Mouse (Mus musculus): ENCODE results near the gene Shb. TPM values are rescaled to one million over a fixed set of nuclear protein-coding genes. Genes with fewer than 3 reads are reported as not detected.

The Shb gene
- polyA plus RNA-seq, 1 experiment = 71.5 TPM

DNA sequence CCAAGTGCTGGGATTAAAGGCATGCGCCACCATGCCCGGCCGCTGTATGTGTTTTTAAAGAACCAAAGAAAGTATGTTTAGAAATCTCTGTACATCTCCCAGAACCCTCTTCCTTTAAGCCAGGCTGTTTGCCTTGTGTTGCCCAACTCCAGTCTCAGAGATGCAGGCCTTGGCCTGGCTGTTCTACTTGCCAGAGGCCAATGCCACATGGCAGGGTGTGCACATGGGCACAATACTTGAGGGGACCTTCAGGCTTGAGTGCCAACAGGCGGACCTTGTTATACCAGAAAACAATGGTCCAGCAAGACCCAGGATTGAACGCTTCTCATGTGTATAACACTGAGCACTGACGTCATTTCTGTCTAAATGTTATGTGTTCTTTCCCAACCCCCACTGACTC is 27.1 kb downstream of the Shb start:
- Histone ChIP-seq H3K4me1 (ENCODE audit: control insufficient read depth, insufficient read depth, insufficient read length, low read length) (peaks cover 70% of the 10 kb centered on the region), H3K27me3 (ENCODE audit: control insufficient read depth, insufficient read depth, low read length) (no peaks in the 10 kb centered on the region), H3K4me3 (ENCODE audit: low read depth, low read length) (no peak overlapping the region), H3K36me3 (ENCODE audit: control insufficient read depth, insufficient read depth, low read length) (no peaks in the 10 kb centered on the region), H3K27ac (ENCODE audit: insufficient read depth, low read depth, low read length) (peak overlapping the region; percentile 40; the same call in 1 of the 2 replicates)
- TF ChIP-seq CTCF (IDR thresholded peaks at IDR 0.05; ENCODE audit: extremely low read depth, insufficient read length, insufficient replicate concordance, low read depth, low read length) (no peak), POLR2A (IDR thresholded peaks at IDR 0.05; ENCODE audit: low read depth, low read length) (no peak)
- 85% methylated on average over 6 of the region's 6 CpGs for WGBS

- Histone ChIP-seq H3K4me1 (ENCODE audit: control insufficient read depth, insufficient read depth, insufficient read length, low read length) (peaks cover 69% of the 10 kb centered on the region), H3K36me3 (ENCODE audit: control insufficient read depth, insufficient read depth, low read length) (no peaks in the 10 kb centered on the region), H3K4me3 (ENCODE audit: low read depth, low read length) (no peak overlapping the region), H3K27me3 (ENCODE audit: control insufficient read depth, insufficient read depth, low read length) (no peaks in the 10 kb centered on the region), H3K27ac (ENCODE audit: insufficient read depth, low read depth, low read length) (no peak overlapping the region)
- 84% methylated on average over 3 of the region's 3 CpGs for WGBS
- no peak for TF ChIP-seq POLR2A (IDR thresholded peaks at IDR 0.05; ENCODE audit: low read depth, low read length)
- TF ChIP-seq CTCF (IDR thresholded peaks at IDR 0.05; ENCODE audit: extremely low read depth, insufficient read length, insufficient replicate concordance, low read depth, low read length) = no peak
These were observed 28.5 kb downstream of the Shb start for GRCm38 (mm10) chr4:45503816-45504215.

- WGBS = 84% methylated on average over 6 of the region's 6 CpGs
- Histone ChIP-seq H3K4me3 (ENCODE audit: low read depth, low read length) (no peak overlapping the region), H3K4me1 (ENCODE audit: control insufficient read depth, insufficient read depth, insufficient read length, low read length) (peaks cover 68% of the 10 kb centered on the region), H3K27ac (ENCODE audit: insufficient read depth, low read depth, low read length) (no peak overlapping the region), H3K27me3 (ENCODE audit: control insufficient read depth, insufficient read depth, low read length) (no peaks in the 10 kb centered on the region), H3K36me3 (ENCODE audit: control insufficient read depth, insufficient read depth, low read length) (no peaks in the 10 kb centered on the region)
- TF ChIP-seq POLR2A (IDR thresholded peaks at IDR 0.05; ENCODE audit: low read depth, low read length) (no peak), CTCF (IDR thresholded peaks at IDR 0.05; ENCODE audit: extremely low read depth, insufficient read length, insufficient replicate concordance, low read depth, low read length) (no peak)
These were observed 28.9 kb downstream of the Shb start for GRCm38 (mm10) chr4:45503380-45503779.

DNA sequence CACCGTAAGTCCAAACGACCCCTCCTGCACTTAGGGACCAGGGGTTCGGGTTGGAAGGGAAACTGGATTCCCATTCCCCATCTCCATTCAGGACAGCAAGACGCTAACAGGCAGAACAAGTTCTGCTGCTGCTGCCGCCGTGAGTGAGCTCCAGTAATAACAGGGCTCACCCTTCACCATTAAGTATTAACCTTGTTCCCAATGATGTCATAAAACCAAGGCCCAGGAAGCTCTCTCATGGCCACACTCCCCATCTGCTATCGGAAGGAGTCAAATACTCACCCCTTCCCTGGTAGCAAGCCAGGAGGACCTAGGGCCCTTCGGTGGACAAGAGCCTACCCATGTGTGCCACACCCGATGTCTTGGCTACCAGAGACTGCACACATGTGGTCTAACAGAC is 30.3 kb downstream of the Shb start:
- no peak overlapping the region for H3K4me3 ChIP-seq (ENCODE audit: low read depth, low read length)
- WGBS = 31% methylated on average over 9 of the region's 9 CpGs
- peaks cover 65% of the 10 kb centered on the region for H3K4me1 ChIP-seq (ENCODE audit: control insufficient read depth, insufficient read depth, insufficient read length, low read length)
- no peaks in the 10 kb centered on the region for H3K36me3 ChIP-seq (ENCODE audit: control insufficient read depth, insufficient read depth, low read length)
- H3K27ac ChIP-seq (ENCODE audit: insufficient read depth, low read depth, low read length) = peak overlapping the region; percentile 58
- no peaks in the 10 kb centered on the region for H3K27me3 ChIP-seq (ENCODE audit: control insufficient read depth, insufficient read depth, low read length)
- TF ChIP-seq POLR2A (IDR thresholded peaks at IDR 0.05; ENCODE audit: low read depth, low read length) (no peak; the same call in 1 of the 2 replicates), CTCF (IDR thresholded peaks at IDR 0.05; ENCODE audit: extremely low read depth, insufficient read length, insufficient replicate concordance, low read depth, low read length) (0 out of 2 replicates have a peak, but pooled peaks have one; percentile 5)

DNA sequence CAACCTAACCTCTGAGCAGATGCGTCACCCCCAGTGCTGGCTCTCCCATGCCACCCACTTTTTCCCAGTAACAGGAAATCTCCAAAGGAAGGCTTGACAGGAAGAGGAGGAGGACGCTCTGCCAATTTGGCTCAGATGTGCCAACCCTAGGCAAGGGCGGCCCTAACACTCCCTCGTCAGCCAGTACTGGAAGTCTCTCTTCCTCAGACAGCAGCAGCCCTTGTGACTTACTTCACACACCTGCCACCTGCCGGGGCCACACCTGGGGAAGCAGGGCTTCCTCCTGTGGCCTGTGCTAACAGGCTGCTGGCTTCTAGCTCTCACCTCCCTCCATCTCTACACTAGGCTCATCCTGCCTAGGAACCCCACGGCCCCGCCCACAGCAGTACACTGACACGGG is 31.9 kb downstream of the Shb start:
- TF ChIP-seq CTCF (IDR thresholded peaks at IDR 0.05; ENCODE audit: extremely low read depth, insufficient read length, insufficient replicate concordance, low read depth, low read length) = no peak
- no peak for TF ChIP-seq POLR2A (IDR thresholded peaks at IDR 0.05; ENCODE audit: low read depth, low read length)
- Histone ChIP-seq H3K36me3 (ENCODE audit: control insufficient read depth, insufficient read depth, low read length) (no peaks in the 10 kb centered on the region), H3K27me3 (ENCODE audit: control insufficient read depth, insufficient read depth, low read length) (no peaks in the 10 kb centered on the region), H3K27ac (ENCODE audit: insufficient read depth, low read depth, low read length) (peak overlapping the region; percentile 80), H3K4me3 (ENCODE audit: low read depth, low read length) (no peak overlapping the region), H3K4me1 (ENCODE audit: control insufficient read depth, insufficient read depth, insufficient read length, low read length) (peaks cover 57% of the 10 kb centered on the region)
- WGBS = 21% methylated on average over 8 of the region's 8 CpGs

- H3K27ac ChIP-seq (ENCODE audit: insufficient read depth, low read depth, low read length) = peak overlapping the region; percentile 80
- WGBS = 24% methylated on average over 10 of the region's 10 CpGs
- peaks cover 60% of the 10 kb centered on the region for H3K4me1 ChIP-seq (ENCODE audit: control insufficient read depth, insufficient read depth, insufficient read length, low read length)
- TF ChIP-seq CTCF (IDR thresholded peaks at IDR 0.05; ENCODE audit: extremely low read depth, insufficient read length, insufficient replicate concordance, low read depth, low read length) = no peak
- no peak for TF ChIP-seq POLR2A (IDR thresholded peaks at IDR 0.05; ENCODE audit: low read depth, low read length)
- no peaks in the 10 kb centered on the region for H3K36me3 ChIP-seq (ENCODE audit: control insufficient read depth, insufficient read depth, low read length)
- H3K27me3 ChIP-seq (ENCODE audit: control insufficient read depth, insufficient read depth, low read length) = no peaks in the 10 kb centered on the region
- H3K4me3 ChIP-seq (ENCODE audit: low read depth, low read length) = peak overlapping the region; percentile 15; the same call in 1 of the 2 replicates
These were observed 32.7 kb downstream of the Shb start for GRCm38 (mm10) chr4:45499556-45499955.

- Histone ChIP-seq H3K27me3 (ENCODE audit: control insufficient read depth, insufficient read depth, low read length) (no peaks in the 10 kb centered on the region), H3K4me1 (ENCODE audit: control insufficient read depth, insufficient read depth, insufficient read length, low read length) (peaks cover 63% of the 10 kb centered on the region), H3K36me3 (ENCODE audit: control insufficient read depth, insufficient read depth, low read length) (no peaks in the 10 kb centered on the region), H3K4me3 (ENCODE audit: low read depth, low read length) (peak overlapping the region; percentile 15; the same call in 1 of the 2 replicates), H3K27ac (ENCODE audit: insufficient read depth, low read depth, low read length) (peak overlapping the region; percentile 80)
- 26% methylated on average over 6 of the region's 6 CpGs for WGBS
- no peak for TF ChIP-seq CTCF (IDR thresholded peaks at IDR 0.05; ENCODE audit: extremely low read depth, insufficient read length, insufficient replicate concordance, low read depth, low read length)
- no peak for TF ChIP-seq POLR2A (IDR thresholded peaks at IDR 0.05; ENCODE audit: low read depth, low read length)
These were observed 33.2 kb downstream of the Shb start for GRCm38 (mm10) chr4:45499081-45499480.

All from small intestine, adult 2 months (tissue).